Mouse (Mus musculus) ES-E14 (cell line): Measurements from ENCODE around the gene Acbd3.

ENCODE experiments used
- CHD2 ChIP-seq: IDR thresholded peaks from 2 replicates; pipeline ENCODE4 v1.6.1; 2014; ENCODE audit warnings: mild to moderate bottlenecking, low read depth, low read length, inconsistent platforms
- MAFK ChIP-seq: IDR thresholded peaks from 2 replicates; pipeline ENCODE4 v1.6.1; 2014; ENCODE audit warnings: mild to moderate bottlenecking, low read depth, low read length, inconsistent platforms; ENCODE audit not compliant: insufficient read depth
- ZNF384 ChIP-seq: IDR thresholded peaks from 2 replicates; pipeline ENCODE4 v1.6.1; 2012; ENCODE audit warnings: low read depth, low read length, inconsistent platforms

- TF ChIP-seq ZNF384: no peak
- TF ChIP-seq CHD2: no peak
- TF ChIP-seq MAFK: no peak
Measured at GRCm38 (mm10) chr1:180698063-180698462, 27.8 kb upstream of the Acbd3 start.
